Comparison of ENCODE assay signal across 24 mouse cellular contexts in genomic region chr5:137887666-137888065, GRCm38 (mm10). TPM values are rescaled to one million over a fixed set of nuclear protein-coding genes. Genes with fewer than 3 reads are reported as not detected.
DNase-seq lines count a peak whose midpoint lies in the region; ATAC-seq and TF ChIP-seq lines count a peak whose summit lies in the region.
"Had no signal": no experiment of that assay in that cellular context is flagged by ENCODE, and none has a peak within 500 bp of the region (broad histone marks: within the 10 kb centered on the region; RNA-seq: fewer than 3 reads in every experiment).

No protein-coding gene starts in this region.

- no peak for ATAC-seq in liver, embryonic 12.5 days
- ATAC-seq: CD4-positive, CD25-positive, alpha-beta regulatory T cell, adult 4 months; forebrain, embryonic 13.5 days; forebrain, embryonic 15.5 days; forebrain, postnatal 0 days had no signal

- H3K36me3 ChIP-seq in liver, adult 2 months (ENCODE audit: control insufficient read depth, insufficient read depth, low read length) = peaks cover 8% of the 10 kb centered on the region
- H3K36me3 ChIP-seq in liver, embryonic 12.5 days = no peaks in the 10 kb centered on the region
- no peaks in the 10 kb centered on the region for H3K36me3 ChIP-seq in midbrain, embryonic 10.5 days
- H3K36me3 ChIP-seq: embryonic facial prominence, embryonic 10.5 days; embryonic facial prominence, embryonic 12.5 days; forebrain, embryonic 15.5 days; G1E had no signal

- peak; percentile 52 for DNase-seq in liver, adult 2 months (ENCODE audit: extremely low read depth, low read depth, low spot score)
- DNase-seq in NIH3T3 (ENCODE audit: low read depth) = peak; percentile 8
- DNase-seq in midbrain, embryonic 10.5 days (ENCODE audit: low spot score) = no peak
- no peak for DNase-seq in lung, adult 2 months
- DNase-seq: adrenal gland, adult 8-10 months; adrenal gland, postnatal 14 days; B cell, adult 2 months; cerebellum, adult 11-12 months; cerebellum, adult 2 months; cerebellum, adult 9-10 months; cerebellum, postnatal 10 days; cerebellum, postnatal 25 days; forebrain, postnatal 0 days had no signal

- 47% methylated on average over 1 of the region's 1 CpGs for WGBS in liver, adult 2 months
- 63% methylated on average over 1 of the region's 1 CpGs for WGBS in liver, embryonic 12.5 days (ENCODE audit: insufficient replicate concordance)
- 82% methylated on average over 1 of the region's 1 CpGs for WGBS in midbrain, embryonic 10.5 days
- 82% methylated on average over 1 of the region's 1 CpGs for WGBS in lung, adult 2 months

- no peaks in the 10 kb centered on the region for H3K9me3 ChIP-seq in liver, embryonic 12.5 days (replicated peaks)
- H3K9me3 ChIP-seq in midbrain, embryonic 10.5 days (replicated peaks) = no peaks in the 10 kb centered on the region
- H3K9me3 ChIP-seq: embryonic facial prominence, embryonic 10.5 days; embryonic facial prominence, embryonic 12.5 days; forebrain, embryonic 13.5 days; forebrain, embryonic 15.5 days; G1E had no signal

- H3K4me2 ChIP-seq in liver, embryonic 12.5 days = no peak overlapping the region
- H3K4me2 ChIP-seq: embryonic facial prominence, embryonic 12.5 days; forebrain, embryonic 13.5 days; forebrain, embryonic 15.5 days had no signal

- no peaks in the 10 kb centered on the region for H3K79me2 ChIP-seq in liver, adult 2 months (ENCODE audit: control insufficient read depth, insufficient read depth, low read length)

- H3K27me3 ChIP-seq in liver, adult 2 months (ENCODE audit: control insufficient read depth, insufficient read depth, low read length) = no peaks in the 10 kb centered on the region
- H3K27me3 ChIP-seq in liver, embryonic 12.5 days (replicated peaks) = no peaks in the 10 kb centered on the region; the same call in 1 of the 2 replicates
- no peaks in the 10 kb centered on the region for H3K27me3 ChIP-seq in midbrain, embryonic 10.5 days (ENCODE audit: low read depth, poor library complexity, severe bottlenecking)
- H3K27me3 ChIP-seq: embryonic facial prominence, embryonic 12.5 days; forebrain, embryonic 13.5 days; forebrain, embryonic 15.5 days had no signal

- H3K27ac ChIP-seq in liver, adult 2 months (replicated peaks; ENCODE audit: insufficient read depth, low read depth, low read length) = no peak overlapping the region
- no peak overlapping the region for H3K27ac ChIP-seq in liver, embryonic 12.5 days
- no peak overlapping the region for H3K27ac ChIP-seq in midbrain, embryonic 10.5 days (replicated peaks)
- H3K27ac ChIP-seq: embryonic facial prominence, embryonic 10.5 days; embryonic facial prominence, embryonic 12.5 days; forebrain, embryonic 13.5 days; forebrain, embryonic 15.5 days had no signal

- H3K4me3 ChIP-seq in liver, adult 2 months (ENCODE audit: insufficient read depth, low read depth, low read length) = no peak overlapping the region
- no peak overlapping the region for H3K4me3 ChIP-seq in liver, embryonic 12.5 days
- H3K4me3 ChIP-seq in midbrain, embryonic 10.5 days = no peak overlapping the region
- no peak overlapping the region for H3K4me3 ChIP-seq in lung, adult 2 months (replicated peaks; ENCODE audit: extremely low read depth, low read depth, low read length)
- H3K4me3 ChIP-seq: embryonic facial prominence, embryonic 10.5 days; embryonic facial prominence, embryonic 12.5 days; forebrain, embryonic 13.5 days; forebrain, embryonic 15.5 days had no signal

- no peak for TF ChIP-seq POLR2A in liver, adult 2 months (IDR thresholded peaks at IDR 0.05; ENCODE audit: extremely low read depth, insufficient read depth, low read length)
- no peak for TF ChIP-seq POLR2A in lung, adult 2 months (IDR thresholded peaks at IDR 0.05; ENCODE audit: borderline replicate concordance, extremely low read depth, low read depth, low read length)

- no peak for TF ChIP-seq CTCF in liver, adult 2 months (IDR thresholded peaks at IDR 0.05; ENCODE audit: low read depth, low read length)
- no peak for TF ChIP-seq CTCF in lung, adult 2 months (IDR thresholded peaks at IDR 0.05; ENCODE audit: insufficient read depth, low read length)

- no peaks in the 10 kb centered on the region for H3K4me1 ChIP-seq in liver, adult 2 months (ENCODE audit: control insufficient read depth, insufficient read depth, low read length)
- no peaks in the 10 kb centered on the region for H3K4me1 ChIP-seq in liver, embryonic 12.5 days
- no peaks in the 10 kb centered on the region for H3K4me1 ChIP-seq in midbrain, embryonic 10.5 days
- no peaks in the 10 kb centered on the region for H3K4me1 ChIP-seq in lung, adult 2 months (ENCODE audit: control insufficient read depth, insufficient read depth, low read length)
- H3K4me1 ChIP-seq: embryonic facial prominence, embryonic 10.5 days; embryonic facial prominence, embryonic 12.5 days; forebrain, embryonic 13.5 days; forebrain, embryonic 15.5 days had no signal

- H3K9ac ChIP-seq in liver, adult 2 months (ENCODE audit: low read depth, low read length) = no peak overlapping the region
- H3K9ac ChIP-seq in liver, embryonic 12.5 days = no peak overlapping the region
- H3K9ac ChIP-seq: embryonic facial prominence, embryonic 12.5 days; forebrain, embryonic 13.5 days; forebrain, embryonic 15.5 days; forebrain, postnatal 0 days had no signal

RNA-seq across cellular contexts. Expression of gene Pilrb2, which starts 16.1 kb away (rescaled TPM):
- total RNA-seq in liver, adult 2 months (2014; rRNA removed) = 2.1 and 3.7 TPM in 2 replicates
- polyA plus RNA-seq in liver, adult 2 months (2012; rRNA removed) = 2.2 and 4.4 TPM in 2 replicates
- 0.69 and 0.92 TPM in 2 replicates for polyA plus RNA-seq in liver, embryonic 12.5 days (2016; fragmentation: Nextera tagmentation; extraction: Ambion mirVana)
- polyA plus RNA-seq in midbrain, embryonic 10.5 days (2016; fragmentation: Nextera tagmentation; extraction: Ambion mirVana) = not detected in 2 replicates
- polyA plus RNA-seq in lung, adult 2 months (2012; rRNA removed) = 7.9 and 12.1 TPM in 2 replicates
- total RNA-seq: CH12.LX; forebrain, postnatal 0 days had no signal
- polyA plus RNA-seq: embryonic facial prominence, embryonic 10.5 days; forebrain, embryonic 11.5 days; forebrain, embryonic 13.5 days; forebrain, embryonic 15.5 days; forebrain, postnatal 0 days had no signal

RNA-seq across cellular contexts. Expression of gene Pilrb1, which starts 29.8 kb away (rescaled TPM):
- total RNA-seq in liver, adult 2 months (2014; rRNA removed) = 3.2 and 6.1 TPM in 2 replicates
- polyA plus RNA-seq in liver, adult 2 months (2012; rRNA removed) = 2.7 and 5.1 TPM in 2 replicates
- 1.3 and 1.7 TPM in 2 replicates for polyA plus RNA-seq in liver, embryonic 12.5 days (2016; fragmentation: Nextera tagmentation; extraction: Ambion mirVana)
- polyA plus RNA-seq in midbrain, embryonic 10.5 days (2016; fragmentation: Nextera tagmentation; extraction: Ambion mirVana) = not detected in 2 replicates
- polyA plus RNA-seq in lung, adult 2 months (2012; rRNA removed) = 7.3 and 16.5 TPM in 2 replicates
- total RNA-seq: CH12.LX; forebrain, postnatal 0 days had no signal
- polyA plus RNA-seq: cerebellum, adult 2 months; cortical plate, adult 2 months; forebrain, embryonic 11.5 days; forebrain, embryonic 13.5 days; forebrain, embryonic 15.5 days; forebrain, postnatal 0 days; G1E had no signal

RNA-seq across cellular contexts. Expression of gene Cyp3a13, which starts 33.8 kb away (rescaled TPM):
- 141 and 173 TPM in 2 replicates for total RNA-seq in liver, adult 2 months (2014; rRNA removed)
- polyA plus RNA-seq in liver, adult 2 months (2012; rRNA removed) = 22.9 and 28.6 TPM in 2 replicates
- 1.0 and 1.3 TPM in 2 replicates for polyA plus RNA-seq in liver, embryonic 12.5 days (2016; fragmentation: Nextera tagmentation; extraction: Ambion mirVana)
- polyA plus RNA-seq in midbrain, embryonic 10.5 days (2016; fragmentation: Nextera tagmentation; extraction: Ambion mirVana) = not detected in 2 replicates
- 0.71 and 1.2 TPM in 2 replicates for polyA plus RNA-seq in lung, adult 2 months (2012; rRNA removed)
- total RNA-seq: CH12.LX; forebrain, postnatal 0 days had no signal
- polyA plus RNA-seq: CD4-positive, CD25-positive, alpha-beta regulatory T cell, adult 4 months; embryonic facial prominence, embryonic 10.5 days; embryonic facial prominence, embryonic 12.5 days; embryonic facial prominence, embryonic 14.5 days; forebrain, embryonic 11.5 days; forebrain, embryonic 13.5 days; forebrain, embryonic 15.5 days; forebrain, postnatal 0 days; G1E had no signal

RNA-seq across cellular contexts. Expression of gene Pilra, which starts 51.6 kb away (rescaled TPM):
- total RNA-seq in liver, adult 2 months (2014; rRNA removed) = 3.2 TPM in 2 replicates
- polyA plus RNA-seq in liver, adult 2 months (2012; rRNA removed) = 2.3 and 2.4 TPM in 2 replicates
- 1.0 and 1.4 TPM in 2 replicates for polyA plus RNA-seq in liver, embryonic 12.5 days (2016; fragmentation: Nextera tagmentation; extraction: Ambion mirVana)
- 0.19 and 1.1 TPM in 2 replicates for polyA plus RNA-seq in midbrain, embryonic 10.5 days (2016; fragmentation: Nextera tagmentation; extraction: Ambion mirVana)
- polyA plus RNA-seq in lung, adult 2 months (2012; rRNA removed) = 24.7 and 27.9 TPM in 2 replicates

Comparison
In these comparisons a context has a peak if more than half of its experiments do, and no peak if none do; other contexts are left out.
1. RNA of gene Cyp3a13, which starts 33.8 kb away (polyA plus RNA-seq): 22.9 to 28.6 TPM in liver, adult 2 months; 0.71 to 1.2 TPM in lung, adult 2 months, 1.0 to 1.3 TPM in liver, embryonic 12.5 days and not detected in midbrain, embryonic 10.5 days; every median in the first group is over 10 times any median in the second.
2. DNase-seq: peak in liver, adult 2 months (single experiment) and NIH3T3 (single experiment); none in midbrain, embryonic 10.5 days (single experiment) and lung, adult 2 months (single experiment).